Mouse (Mus musculus) bone marrow macrophage, adult 2 months (primary cell): ENCODE data around the gene Ankrd53.

ENCODE experiments used
- CTCF ChIP-seq: IDR thresholded peaks from 2 replicates; pipeline ENCODE4 v1.5.1; 2012; ENCODE audit warnings: low read depth, mild to moderate bottlenecking, low read length, moderate library complexity
- POLR2A ChIP-seq: IDR thresholded peaks from 2 replicates; pipeline ENCODE4 v1.6.1; 2012; ENCODE audit warnings: mild to moderate bottlenecking, low read depth, low read length, borderline replicate concordance

GRCm38 (mm10) chr6:83717026-83717425 is 45.4 kb upstream of the Ankrd53 start:
- TF ChIP-seq POLR2A: no peak
- no peak for TF ChIP-seq CTCF
